Mouse (Mus musculus) cerebellum, adult 2 months (tissue): ENCODE results near the gene Rassf6.

Experiments
- CTCF ChIP-seq: fragments of 200-500 bp; IDR thresholded peaks from 2 replicates; pipeline ENCODE4 v1.5.1; 2011; ENCODE audit warnings: low read depth, mild to moderate bottlenecking, control low read depth, low read length, moderate library complexity, borderline replicate concordance; ENCODE audit not compliant: insufficient read depth
- POLR2A ChIP-seq: fragments of 200-500 bp; IDR thresholded peaks from 2 replicates; pipeline ENCODE4 v1.6.1; 2011; ENCODE audit warnings: low read length, control low read depth, borderline replicate concordance; ENCODE audit not compliant: insufficient read depth

- TF ChIP-seq CTCF (no peak), POLR2A (no peak)
Measured at GRCm38 (mm10) chr5:90681842-90682241, 41.4 kb upstream of the Rassf6 start.
